Comparison of ENCODE assay signal across 8 mouse cellular contexts in genomic region chr10:61417672-61418071, GRCm38 (mm10). TPM values are rescaled to one million over a fixed set of nuclear protein-coding genes. Genes with fewer than 3 reads are reported as not detected.
A peak's percentile ranks its signal among the peaks of the same experiment; 100 is the strongest.
DNase-seq lines count a peak whose midpoint lies in the region; ATAC-seq and TF ChIP-seq lines count a peak whose summit lies in the region.

Gene Nodal (plus strand): TSS chr10:61417972.

- no peak for ATAC-seq in intestine, embryonic 16.5 days
- no peak for ATAC-seq in neural tube, embryonic 13.5 days (ENCODE audit: low read depth)

- peak within 1 kb of the TSS; percentile 65 for H3K9ac ChIP-seq in intestine, embryonic 16.5 days (ENCODE audit: low read depth, low read length)
- peak within 1 kb of the TSS; percentile 65 for H3K9ac ChIP-seq in neural tube, embryonic 13.5 days

- no peak for TF ChIP-seq CTCF in layer of hippocampus, adult 2 months (conservative IDR thresholded peaks at IDR 0.05)
- no peak for TF ChIP-seq CTCF in embryonic fibroblast, embryonic 13.5 days (IDR thresholded peaks at IDR 0.05; ENCODE audit: borderline replicate concordance, insufficient read depth, low read length)

- H3K27me3 ChIP-seq in intestine, embryonic 16.5 days (replicated peaks; ENCODE audit: control insufficient read depth, insufficient read depth, low read length), result peaks cover 35% of the 10 kb centered on the region
- peaks cover 71% of the 10 kb centered on the region for H3K27me3 ChIP-seq in neural tube, embryonic 13.5 days

- no peaks in the 10 kb centered on the region for H3K4me1 ChIP-seq in embryonic fibroblast, embryonic 13.5 days (ENCODE audit: control insufficient read depth, insufficient read depth, low read length)
- H3K4me1 ChIP-seq in intestine, embryonic 16.5 days (ENCODE audit: control insufficient read depth, insufficient read depth, low read length), result peaks cover 19% of the 10 kb centered on the region
- peaks cover 15% of the 10 kb centered on the region for H3K4me1 ChIP-seq in neural tube, embryonic 13.5 days (replicated peaks)

- no peak for TF ChIP-seq POLR2A in embryonic fibroblast, embryonic 13.5 days (IDR thresholded peaks at IDR 0.05; ENCODE audit: low read depth, low read length)

- H3K36me3 ChIP-seq in intestine, embryonic 16.5 days (ENCODE audit: control insufficient read depth, insufficient read depth, low read length), result no peaks in the 10 kb centered on the region
- H3K36me3 ChIP-seq in neural tube, embryonic 13.5 days, result no peaks in the 10 kb centered on the region

- H3K27ac ChIP-seq in layer of hippocampus, adult 2 months, result no peak within 1 kb of the TSS
- H3K27ac ChIP-seq in embryonic fibroblast, embryonic 13.5 days (ENCODE audit: insufficient read depth, low read length), result no peak within 1 kb of the TSS
- H3K27ac ChIP-seq in intestine, embryonic 16.5 days (ENCODE audit: low read length), result no peak within 1 kb of the TSS
- H3K27ac ChIP-seq in neural tube, embryonic 13.5 days (replicated peaks), result no peak within 1 kb of the TSS

- no peaks in the 10 kb centered on the region for H3K9me3 ChIP-seq in intestine, embryonic 16.5 days (ENCODE audit: control insufficient read depth, low read length)
- no peaks in the 10 kb centered on the region for H3K9me3 ChIP-seq in neural tube, embryonic 13.5 days

- peak within 1 kb of the TSS; percentile 91 for H3K4me2 ChIP-seq in intestine, embryonic 16.5 days (ENCODE audit: low read depth, low read length)
- H3K4me2 ChIP-seq in neural tube, embryonic 13.5 days, result peak within 1 kb of the TSS; percentile 79

- peak within 1 kb of the TSS; percentile 52 for H3K4me3 ChIP-seq in layer of hippocampus, adult 2 months
- H3K4me3 ChIP-seq in embryonic fibroblast, embryonic 13.5 days (ENCODE audit: insufficient read depth, low read length), result peak within 1 kb of the TSS; percentile 11; the same call in 1 of the 2 replicates
- peak within 1 kb of the TSS; percentile 52 for H3K4me3 ChIP-seq in intestine, embryonic 16.5 days (ENCODE audit: low read length)
- H3K4me3 ChIP-seq in neural tube, embryonic 13.5 days, result peak within 1 kb of the TSS; percentile 44

- 31% methylated on average over 10 of the region's 10 CpGs for WGBS in intestine, embryonic 16.5 days
- WGBS in neural tube, embryonic 13.5 days, result 19% methylated on average over 10 of the region's 10 CpGs

- no peak for DNase-seq in layer of hippocampus, adult 2 months (ENCODE audit: low spot score in 2 of 2)
- no peak for DNase-seq in layer of hippocampus, postnatal 25 days (ENCODE audit: extremely low spot score in 1 of 2, low spot score in 1 of 2)
- DNase-seq in natural killer cell, adult 2 months (ENCODE audit: low spot score in 2 of 2), result no peak
- DNase-seq in cerebellum, postnatal 14 days, result no peak
- no peak for DNase-seq in thymus, postnatal 14 days

RNA-seq across cellular contexts. Expression of gene Nodal, which starts in this region (rescaled TPM):
- total RNA-seq in layer of hippocampus, adult 2 months (2021), result under 1 TPM; 0.23 to 0.27 TPM
- under 1 TPM; 0.25 to 0.28 TPM for total RNA-seq in layer of hippocampus, postnatal 25 days (2021)
- polyA plus RNA-seq in embryonic fibroblast, embryonic 13.5 days (2011; ENCODE audit: insufficient read length, low read depth, missing spikeins), result not detected in 2 replicates
- 0.15 and 0.16 TPM in 2 replicates for polyA plus RNA-seq in intestine, embryonic 16.5 days (2015; fragmentation: Nextera tagmentation; extraction: Ambion mirVana)
- 0.14 TPM in 1 of 2 replicates, not detected in the other for polyA plus RNA-seq in neural tube, embryonic 13.5 days (2015; fragmentation: Nextera tagmentation; extraction: Ambion mirVana)
